Mouse (Mus musculus) NIH3T3 (cell line): ENCODE measurements around the gene Gngt2.

Experiments used
- DNase-seq: peaks from one replicate; pipeline ENCODE4 v3.0.0-alpha.2; 2012; ENCODE audit warnings: low read depth

The Gngt2 gene

DNA sequence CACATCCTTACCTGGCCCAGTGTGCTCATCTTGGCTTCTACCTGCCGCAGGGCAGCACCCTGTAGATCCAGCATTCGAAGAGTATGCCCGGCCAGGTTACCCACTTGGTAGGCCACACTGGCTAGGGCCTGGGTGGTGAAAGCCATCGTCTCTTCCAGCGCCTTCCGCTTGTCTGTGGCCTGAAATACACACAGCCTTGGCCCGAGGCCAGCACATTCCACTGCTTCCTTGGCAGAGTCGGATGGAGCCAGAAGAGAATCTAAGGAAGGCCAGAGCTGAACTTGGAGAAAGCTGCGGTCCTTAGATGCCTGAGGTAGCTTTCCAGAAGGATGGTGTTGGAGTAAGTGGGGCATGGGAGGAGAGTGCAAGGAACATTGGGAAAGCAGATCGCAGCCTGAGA lies at the start of gene Gngt2:
TSS of gene Gngt2 (plus strand) at position 158 of the 400 bp plus-strand sequence.
- DNase-seq, result peak; percentile 80

DNA sequence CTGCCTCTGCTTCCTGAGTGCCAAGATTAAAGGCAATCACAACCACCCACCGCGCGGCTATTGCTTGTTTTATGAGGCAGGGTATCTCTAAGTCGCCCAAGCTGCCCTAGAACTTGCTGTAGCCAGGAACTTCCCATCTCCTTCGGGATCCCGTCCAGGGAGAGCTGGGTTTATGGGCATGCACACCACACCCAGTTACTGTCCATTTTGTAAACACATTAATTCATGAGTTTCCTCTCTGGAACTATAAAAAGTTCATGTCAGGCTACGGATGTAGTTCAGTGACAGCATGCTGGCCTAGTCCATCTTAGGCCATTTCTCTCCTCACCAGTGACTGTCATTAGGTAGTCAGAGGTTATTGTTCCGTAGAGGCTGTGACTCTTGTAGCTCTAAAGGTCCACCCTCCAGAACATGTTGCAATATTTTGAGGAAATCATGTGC lies 47.5 kb upstream of the Gngt2 start:
- no peak for DNase-seq

DNA sequence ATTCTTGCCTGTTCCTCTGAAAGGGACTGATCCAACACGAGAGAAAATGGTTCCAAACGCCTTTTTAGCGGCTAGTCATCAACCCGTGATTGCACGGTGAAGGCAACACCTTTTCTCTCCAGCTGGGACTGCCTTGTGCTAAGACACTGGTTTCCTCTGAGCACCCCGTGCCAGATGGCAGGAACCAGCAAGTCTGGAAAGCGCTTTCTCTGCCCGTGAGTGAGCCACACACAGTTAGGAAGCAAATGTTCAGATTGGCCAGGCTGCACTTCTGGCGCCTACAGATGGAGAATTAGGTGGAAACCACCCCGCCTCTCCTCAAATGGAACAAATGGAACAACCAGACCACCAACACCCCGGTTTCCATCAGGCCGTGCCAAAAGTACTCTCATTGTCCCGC lies 45.2 kb upstream of the Gngt2 start:
- DNase-seq, result no peak

GRCm38 (mm10) chr11:95792950-95793509 lies 44.0 kb upstream of the Gngt2 start:
- DNase-seq, result no peak

DNA sequence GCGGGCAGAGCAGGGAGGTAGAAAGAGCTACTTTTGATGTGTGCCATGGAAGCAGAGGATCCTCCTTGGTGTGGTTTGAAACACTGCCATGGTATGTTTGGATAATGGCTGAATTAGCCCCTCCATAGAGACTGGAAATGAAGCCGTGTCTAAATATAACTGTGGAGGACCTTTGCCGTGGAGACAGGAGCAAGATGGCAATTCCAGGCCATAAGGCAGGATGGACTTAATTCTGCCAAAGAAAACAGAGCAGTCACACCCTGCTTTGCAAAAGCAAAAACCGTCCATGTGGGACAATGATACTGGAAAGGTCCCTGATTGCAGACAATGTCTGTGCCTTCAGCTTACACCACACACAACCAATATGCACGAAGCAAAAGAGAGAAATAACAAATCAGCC lies 42.8 kb upstream of the Gngt2 start:
- no peak for DNase-seq

DNA sequence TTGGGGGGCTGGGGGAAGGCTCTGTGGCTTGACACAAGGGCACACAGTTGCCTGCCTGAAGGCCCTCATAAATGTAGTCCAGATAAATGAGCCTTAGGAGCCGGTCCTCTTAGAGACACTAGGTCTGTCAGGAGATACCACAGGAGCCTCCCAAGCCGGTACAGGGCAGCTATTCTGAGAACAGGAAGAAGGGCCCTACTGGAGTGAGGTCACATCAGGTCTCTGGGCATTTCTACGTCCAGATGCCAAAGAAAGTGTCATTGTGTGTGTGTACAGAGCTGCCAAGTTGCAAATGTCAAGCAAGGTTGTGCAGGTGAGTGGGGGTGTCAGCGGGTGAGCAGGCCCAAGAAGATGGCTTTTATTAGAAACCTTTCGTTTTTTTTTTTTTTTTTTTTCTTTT lies 41.4 kb upstream of the Gngt2 start:
- no peak for DNase-seq

- no peak for DNase-seq
Observed at GRCm38 (mm10) chr11:95805010-95805409, 32.0 kb upstream of the Gngt2 start.

- peak; percentile 23 for DNase-seq
Observed at GRCm38 (mm10) chr11:95805527-95805926, 31.5 kb upstream of the Gngt2 start.

DNA sequence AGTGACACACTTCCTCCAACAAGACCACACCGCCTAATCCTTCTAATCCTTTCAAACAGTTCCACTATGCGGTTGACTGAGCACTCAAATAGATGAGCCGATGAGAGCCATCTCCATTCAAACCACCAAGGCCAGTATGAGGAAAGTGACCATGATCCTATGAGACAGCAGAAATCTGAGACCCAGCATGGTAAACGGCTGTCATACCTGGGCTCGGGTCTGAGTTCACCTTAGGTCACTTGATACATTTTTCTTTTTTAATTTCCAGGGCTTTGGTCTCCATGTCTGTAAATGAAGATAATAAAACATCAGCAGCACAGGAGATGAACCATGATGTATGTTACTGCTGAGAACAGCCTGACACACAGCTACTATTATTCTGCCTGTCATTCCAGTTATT lies 29.1 kb upstream of the Gngt2 start:
- DNase-seq, result no peak

DNA sequence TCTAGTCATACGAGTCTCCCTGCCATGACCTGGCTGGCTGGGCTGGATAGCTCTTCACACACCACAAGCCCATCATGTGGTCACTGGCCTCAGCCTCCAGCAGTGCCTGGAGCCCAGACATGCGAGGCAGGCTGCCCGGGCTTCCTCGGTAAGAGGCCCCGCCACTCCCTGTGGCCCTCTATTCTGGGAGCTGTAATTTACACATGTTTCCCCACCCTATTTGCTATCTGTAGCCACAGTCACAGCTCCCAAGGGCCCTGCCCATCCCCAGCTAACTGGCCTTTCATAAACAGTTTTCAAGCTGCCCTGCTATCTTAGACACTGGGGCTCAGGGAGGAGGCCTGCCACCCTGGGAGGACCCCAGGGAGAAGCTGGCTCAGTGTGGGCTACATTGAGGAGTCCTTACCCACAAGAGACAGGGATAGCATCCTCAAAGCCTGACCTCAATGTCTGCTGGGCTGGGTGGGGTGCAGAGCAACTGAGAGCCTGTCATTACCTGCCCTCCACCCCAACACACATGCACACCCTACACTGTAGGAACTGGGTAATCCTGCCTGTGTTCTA lies 28.5 kb upstream of the Gngt2 start:
- DNase-seq, result no peak

DNA sequence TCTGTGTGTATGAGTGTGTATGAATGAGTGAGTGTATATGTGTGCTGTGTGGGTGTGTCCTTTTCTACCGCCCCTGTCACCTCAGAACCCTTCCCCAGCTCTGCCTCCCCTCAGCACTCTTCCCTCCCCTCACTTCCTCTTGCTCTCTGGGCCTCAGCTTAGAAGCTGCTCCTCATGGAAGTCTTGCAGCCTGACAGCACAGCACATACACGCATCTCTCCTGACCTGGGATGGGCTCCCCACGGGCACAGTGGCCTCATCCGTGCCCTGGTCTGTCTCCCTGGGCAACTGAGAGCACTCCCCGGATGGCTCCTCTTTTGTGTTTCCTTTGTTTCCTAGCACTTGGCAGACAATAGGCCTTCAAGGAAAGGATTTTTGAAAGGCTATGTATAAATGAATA lies 27.4 kb upstream of the Gngt2 start:
- no peak for DNase-seq

DNA sequence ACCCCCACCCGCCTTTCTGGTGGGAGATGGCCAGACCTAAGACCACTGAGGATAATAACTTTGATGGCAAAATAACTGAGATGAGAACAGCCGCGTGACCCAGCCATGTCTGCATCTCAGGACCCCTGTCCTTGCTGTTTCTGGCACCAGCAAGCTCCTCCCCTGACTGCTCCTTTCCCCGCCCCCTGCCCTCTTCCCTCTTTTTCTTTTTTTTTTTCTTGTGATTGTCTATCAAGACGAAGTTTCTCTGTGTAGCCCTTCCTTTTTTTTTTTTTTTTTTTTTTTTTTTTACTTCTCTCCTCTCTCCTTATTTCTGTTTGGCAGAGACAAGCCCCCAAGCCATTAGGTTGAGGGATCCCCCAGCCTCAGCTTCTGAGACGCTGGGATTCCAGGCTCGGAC lies 26.2 kb upstream of the Gngt2 start:
- DNase-seq, result no peak

DNA sequence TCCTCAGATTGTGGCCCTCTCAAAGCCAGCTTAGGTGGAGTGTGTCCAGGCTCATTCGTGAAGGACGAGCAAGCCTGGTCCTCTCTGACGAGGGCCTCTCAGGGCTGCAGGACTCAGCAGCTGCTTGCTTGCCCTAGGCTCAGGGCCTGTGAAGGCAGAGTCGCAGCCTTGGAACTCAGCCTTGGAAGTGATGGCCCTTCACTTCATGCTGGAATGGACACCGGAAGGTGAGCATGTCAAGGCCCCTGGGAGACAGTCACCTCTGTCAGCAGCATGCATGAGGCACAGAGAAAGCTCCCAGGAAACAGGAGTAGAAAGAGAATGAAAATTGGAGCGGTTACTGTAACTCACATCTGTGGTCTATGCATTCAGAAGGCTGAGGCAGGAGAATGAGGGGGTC lies 25.3 kb upstream of the Gngt2 start:
- DNase-seq, result no peak

GRCm38 (mm10) chr11:95812224-95812623 lies 24.8 kb upstream of the Gngt2 start:
- DNase-seq, result no peak

GRCm38 (mm10) chr11:95814101-95814500 lies 22.9 kb upstream of the Gngt2 start:
- no peak for DNase-seq

- no peak for DNase-seq
Observed at GRCm38 (mm10) chr11:95814857-95815256, 22.2 kb upstream of the Gngt2 start.

GRCm38 (mm10) chr11:95815412-95815811 lies 21.6 kb upstream of the Gngt2 start:
- DNase-seq, result no peak

DNA sequence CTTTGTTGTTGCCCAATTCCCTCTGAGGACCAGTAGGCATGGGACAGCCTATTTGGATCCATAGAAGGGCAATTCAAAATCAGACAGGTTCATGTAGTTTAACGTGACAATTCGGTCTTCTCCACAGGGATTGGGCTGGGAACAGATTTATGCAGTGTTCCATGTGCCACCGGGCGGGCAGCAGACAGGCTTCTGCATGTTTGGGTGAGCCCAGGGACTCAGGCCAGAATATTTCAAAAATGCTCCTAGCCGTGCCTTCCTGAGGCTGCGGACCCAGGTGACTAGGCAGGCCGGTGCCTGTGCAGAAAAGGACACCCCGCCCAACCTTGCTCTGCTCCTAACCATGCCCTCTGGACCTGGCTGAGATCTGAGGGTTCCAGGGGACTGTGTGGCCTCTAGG lies 17.9 kb upstream of the Gngt2 start:
- no peak for DNase-seq

DNA sequence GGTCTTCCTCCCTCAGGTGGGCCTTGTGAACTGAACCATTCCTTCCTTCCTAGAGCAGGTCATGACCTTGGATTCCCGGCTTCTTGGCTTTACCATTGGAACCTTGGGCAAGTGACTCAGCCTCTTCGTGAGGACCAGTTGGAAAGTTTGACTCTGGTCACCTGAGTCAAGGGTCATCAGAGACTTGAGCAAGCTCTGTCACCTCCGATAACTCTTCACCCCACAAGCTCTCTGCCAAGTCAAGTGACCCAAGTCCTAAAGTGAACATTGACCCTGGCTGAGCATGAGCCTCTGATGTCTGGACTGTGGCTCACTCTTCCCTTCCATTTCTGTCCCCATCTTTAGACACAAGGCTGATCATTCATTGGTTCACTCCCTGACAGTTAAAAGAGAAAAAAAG lies 15.5 kb upstream of the Gngt2 start:
- DNase-seq, result no peak

GRCm38 (mm10) chr11:95822437-95822836 lies 14.6 kb upstream of the Gngt2 start:
- DNase-seq, result no peak

- DNase-seq, result peak; percentile 94
Observed at GRCm38 (mm10) chr11:95824071-95824876, 12.7 kb upstream of the Gngt2 start, which contains the start of gene Phospho1. Gene Phospho1, plus strand, starts transcription at chr11:95824499.

GRCm38 (mm10) chr11:95824877-95825243 lies 12.2 kb upstream of the Gngt2 start:
- no peak for DNase-seq

DNA sequence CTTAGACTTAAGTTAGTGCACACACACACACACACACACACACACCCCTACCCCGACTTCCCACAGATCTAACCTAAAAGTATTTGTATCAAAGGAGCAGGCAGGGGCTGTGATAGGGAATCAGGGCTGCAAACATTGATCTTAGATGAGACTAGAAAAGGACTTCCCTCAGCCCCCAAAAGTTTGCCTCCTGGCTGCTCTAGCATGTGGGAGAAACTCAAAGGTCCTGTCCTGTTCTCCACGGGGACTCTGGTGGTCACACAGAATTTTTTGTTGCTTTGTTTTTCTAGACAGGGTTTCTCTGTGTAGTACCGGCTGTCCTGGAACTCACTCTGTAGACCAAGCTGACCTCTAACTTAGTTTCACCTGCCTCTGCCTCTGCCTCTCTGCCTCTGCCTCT lies 11.4 kb upstream of the Gngt2 start:
- no peak for DNase-seq
